Mouse (Mus musculus): ENCODE data around the gene Slc16a14. TPM values are rescaled to one million over a fixed set of nuclear protein-coding genes. Genes with fewer than 3 reads are reported as not detected.

Slc16a14 gene
- polyA plus RNA-seq, 1 experiment from 2014 or later = 0.12 TPM

Other genes starting within 250 kb of the Slc16a14 start
- 0.85 and 1.1 TPM in 2 replicates for gene Dner, start 238.9 kb downstream of the Slc16a14 start, polyA plus RNA-seq (2014; fragmentation: Nextera tagmentation; extraction: Ambion mirVana)
- 8.3 and 9.3 TPM in 2 replicates for gene Fbxo36, start 95.3 kb downstream of the Slc16a14 start, polyA plus RNA-seq (2014; fragmentation: Nextera tagmentation; extraction: Ambion mirVana)
- 64.4 and 65.1 TPM in 2 replicates for gene Trip12, start 94.6 kb downstream of the Slc16a14 start, polyA plus RNA-seq (2014; fragmentation: Nextera tagmentation; extraction: Ambion mirVana)
- not detected in 2 replicates for gene Gm10553, start 165.0 kb upstream of the Slc16a14 start, polyA plus RNA-seq (2014; fragmentation: Nextera tagmentation; extraction: Ambion mirVana)
- 0.22 TPM in 1 of 2 replicates, not detected in the other for gene A530032D15Rik, start 174.7 kb upstream of the Slc16a14 start, polyA plus RNA-seq (2014; fragmentation: Nextera tagmentation; extraction: Ambion mirVana)